Mouse (Mus musculus): ENCODE results near the gene Hist1h4d. TPM values are rescaled to one million over a fixed set of nuclear protein-coding genes. Genes with fewer than 3 reads are reported as not detected.

Hist1h4d gene
- polyA plus RNA-seq, 1 experiment = 9.9 TPM

Other genes with a start within 250 kb of the Hist1h4d start
- gene Zfp322a, start 212.4 kb upstream of the Hist1h4d start, polyA plus RNA-seq (2012) = 0.45 and 1.00 TPM in 2 replicates
- gene Abt1, start 157.7 kb upstream of the Hist1h4d start, polyA plus RNA-seq (2012) = 10.5 and 13.8 TPM in 2 replicates
- gene Btn1a1, start 115.7 kb upstream of the Hist1h4d start, polyA plus RNA-seq (2012) = not detected in 2 replicates
- not detected in 2 replicates for gene Btn2a2, start 92.7 kb upstream of the Hist1h4d start, polyA plus RNA-seq (2012)
- gene Hist1h4h, start 50.5 kb upstream of the Hist1h4d start, polyA plus RNA-seq (2012) = 33.5 and 38.6 TPM in 2 replicates
- 81.4 and 86.9 TPM in 2 replicates for gene Hist1h2af, start 47.7 kb upstream of the Hist1h4d start, polyA plus RNA-seq (2012)
- gene Hist1h3g, start 46.2 kb upstream of the Hist1h4d start, polyA plus RNA-seq (2012) = 19.0 and 22.6 TPM in 2 replicates
- 2.5 and 3.3 TPM in 2 replicates for gene Hist1h2bh, start 38.2 kb upstream of the Hist1h4d start, polyA plus RNA-seq (2012)
- gene Hist1h3f, start 37.5 kb upstream of the Hist1h4d start, polyA plus RNA-seq (2012) = 5.5 and 6.8 TPM in 2 replicates
- gene Hist1h4f, start 29.9 kb upstream of the Hist1h4d start, polyA plus RNA-seq (2012) = 13.2 and 18.3 TPM in 2 replicates
- gene Hist1h1d, start 28.3 kb upstream of the Hist1h4d start, polyA plus RNA-seq (2012) = 0.77 and 1.7 TPM in 2 replicates
- 18.9 and 21.1 TPM in 2 replicates for gene Hist1h3e, start 19.2 kb upstream of the Hist1h4d start, polyA plus RNA-seq (2012)
- gene Hist1h2ae, start 10.4 kb upstream of the Hist1h4d start, polyA plus RNA-seq (2012) = 16.2 and 16.7 TPM in 2 replicates
- 46.4 and 66.4 TPM in 2 replicates for gene Hist1h2bg, start 10.2 kb upstream of the Hist1h4d start, polyA plus RNA-seq (2012)
- gene Hist1h2bf, start 7.4 kb upstream of the Hist1h4d start, polyA plus RNA-seq (2012) = 3.1 and 11.2 TPM in 2 replicates
- gene Hist1h2ad, start 7.2 kb upstream of the Hist1h4d start, polyA plus RNA-seq (2012) = 5.5 and 5.7 TPM in 2 replicates
- gene Hist1h3d, start 5.8 kb upstream of the Hist1h4d start, polyA plus RNA-seq (2012) = 6.4 and 7.1 TPM in 2 replicates
- 0.79 and 1.1 TPM in 2 replicates for gene Hist1h2be, start 39.5 kb downstream of the Hist1h4d start, polyA plus RNA-seq (2012)
- gene Hist1h1e, start 41.0 kb downstream of the Hist1h4d start, polyA plus RNA-seq (2012) = 9.0 and 14.7 TPM in 2 replicates
- 7.2 TPM in 2 replicates for gene Hist1h2ac, start 102.3 kb downstream of the Hist1h4d start, polyA plus RNA-seq (2012)
- 66.3 and 70.6 TPM in 2 replicates for gene Hist1h2bc, start 102.6 kb downstream of the Hist1h4d start, polyA plus RNA-seq (2012)
- gene Hist1h1t, start 114.2 kb downstream of the Hist1h4d start, polyA plus RNA-seq (2012) = 0.27 TPM in 1 of 2 replicates, not detected in the other
- gene Hist1h4c, start 116.9 kb downstream of the Hist1h4d start, polyA plus RNA-seq (2012) = 4.5 and 10.6 TPM in 2 replicates
- 8.0 and 15.2 TPM in 2 replicates for gene Hfe, start 129.3 kb downstream of the Hist1h4d start, polyA plus RNA-seq (2012)
- gene Hist1h1c, start 157.2 kb downstream of the Hist1h4d start, polyA plus RNA-seq (2012) = 100 and 116 TPM in 2 replicates
- gene Hist1h3c, start 164.0 kb downstream of the Hist1h4d start, polyA plus RNA-seq (2012) = 20.1 and 23.0 TPM in 2 replicates
- gene Hist1h2bb, start 165.1 kb downstream of the Hist1h4d start, polyA plus RNA-seq (2012) = 11.2 and 22.3 TPM in 2 replicates
- gene Hist1h2ab, start 169.5 kb downstream of the Hist1h4d start, polyA plus RNA-seq (2012) = 17.6 and 35.4 TPM in 2 replicates
- 9.2 and 14.4 TPM in 2 replicates for gene Hist1h3b, start 170.7 kb downstream of the Hist1h4d start, polyA plus RNA-seq (2012)
- gene Hist1h4b, start 175.4 kb downstream of the Hist1h4d start, polyA plus RNA-seq (2012) = 13.8 and 16.1 TPM in 2 replicates
- gene Hist1h4a, start 179.6 kb downstream of the Hist1h4d start, polyA plus RNA-seq (2012) = 16.8 and 23.1 TPM in 2 replicates
- 21.7 and 27.6 TPM in 2 replicates for gene Hist1h3a, start 180.8 kb downstream of the Hist1h4d start, polyA plus RNA-seq (2012)
- 1.2 and 3.7 TPM in 2 replicates for gene Hist1h1a, start 182.1 kb downstream of the Hist1h4d start, polyA plus RNA-seq (2012)
- 0.08 TPM in 1 of 2 replicates, not detected in the other for gene Trim38, start 188.3 kb downstream of the Hist1h4d start, polyA plus RNA-seq (2012)
- gene Slc17a2, start 225.4 kb downstream of the Hist1h4d start, polyA plus RNA-seq (2012) = not detected in 2 replicates